Mouse (Mus musculus) midbrain, embryonic 10.5 days (tissue): ENCODE data around the gene Harbi1. TPM values are rescaled to one million over a fixed set of nuclear protein-coding genes. Genes with fewer than 3 reads are reported as not detected.
"Not testable (repeated sequence)": the region's sequence is repeated elsewhere in the genome, so short reads cannot be mapped to it uniquely, and the experiment has no call there.

Experiments used
- DNase-seq: peaks from one replicate; pipeline ENCODE4 v3.0.0-alpha.2; 2017; ENCODE audit warnings: low spot score
- H3K27ac ChIP-seq: fragments of 300-500 bp; sonication (generic); replicated peaks from 2 replicates; pipeline ENCODE4 v1.5.1; 2016; ENCODE audit warnings: mild to moderate bottlenecking
- H3K27me3 ChIP-seq: fragments of 300-500 bp; sonication (generic); 2 replicates; pipeline ENCODE4 v1.6.1; 2016; ENCODE audit warnings: low read depth, mild to moderate bottlenecking; ENCODE audit not compliant: poor library complexity, severe bottlenecking
- H3K36me3 ChIP-seq: fragments of 300-500 bp; sonication (generic); 2 replicates; pipeline ENCODE4 v1.6.1; 2016; ENCODE audit warnings: mild to moderate bottlenecking, moderate library complexity
- H3K4me1 ChIP-seq: fragments of 300-500 bp; sonication (generic); 2 replicates; pipeline ENCODE4 v1.6.1; 2016
- H3K4me3 ChIP-seq: fragments of 300-500 bp; sonication (generic); 2 replicates; pipeline ENCODE4 v1.5.1; 2016; ENCODE audit warnings: mild to moderate bottlenecking, moderate library complexity
- H3K9me3 ChIP-seq: fragments of 300-500 bp; sonication (generic); replicated peaks from 2 replicates; pipeline ENCODE4 v1.6.1; 2016; ENCODE audit warnings: mild to moderate bottlenecking
- WGBS: fragments of 180-500 bp; shearing (Covaris S2); methylation state at CpG from one replicate; pipeline ENCODE4 v1.1.7; 2016; 5-methylcytosine and 5-hydroxymethylcytosine counted together
- polyA plus RNA-seq: library from polyadenylated mRNA; unstranded; fragments of >200 nt; fragmentation: Nextera tagmentation; extraction: Ambion mirVana; gene quantifications from 2 replicates; pipeline ENCODE4 v1.2.1, GENCODE M21; 2016

Gene Harbi1
- polyA plus RNA-seq, 1 experiment from 2014 or later, result 22.5 TPM

GRCm38 (mm10) chr2:91724716-91725115 is 14.1 kb downstream of the Harbi1 start:
- WGBS, result 66% methylated on average over 2 of the region's 2 CpGs
- no peaks in the 10 kb centered on the region for H3K27me3 ChIP-seq
- no peak for DNase-seq

GRCm38 (mm10) chr2:91725476-91725875 is 14.8 kb downstream of the Harbi1 start:
- H3K27ac ChIP-seq, DNase-seq, H3K9me3 ChIP-seq, H3K4me1 ChIP-seq, H3K27me3 ChIP-seq, H3K36me3 ChIP-seq, H3K4me3 ChIP-seq: not testable (repeated sequence)
- WGBS, result 56% methylated on average over 4 of the region's 4 CpGs

More at GRCm38 (mm10) chr2:91724716-91725115, 14.1 kb downstream of the Harbi1 start:
- no peaks in the 10 kb centered on the region for H3K4me1 ChIP-seq
- H3K27ac ChIP-seq, result no peak overlapping the region
- peaks cover 12% of the 10 kb centered on the region for H3K36me3 ChIP-seq
- H3K4me3 ChIP-seq, result no peak overlapping the region
- H3K9me3 ChIP-seq, result no peaks in the 10 kb centered on the region

GRCm38 (mm10) chr2:91727011-91727410 is 16.4 kb downstream of the Harbi1 start:
- no peaks in the 10 kb centered on the region for H3K27me3 ChIP-seq
- peaks cover 10% of the 10 kb centered on the region for H3K4me1 ChIP-seq
- DNase-seq, result no peak
- no peak overlapping the region for H3K27ac ChIP-seq
- H3K4me3 ChIP-seq, result no peak overlapping the region
- WGBS, result 86% methylated on average over 3 of the region's 3 CpGs
- H3K36me3 ChIP-seq, result no peaks in the 10 kb centered on the region
- no peaks in the 10 kb centered on the region for H3K9me3 ChIP-seq

GRCm38 (mm10) chr2:91729571-91729970 is 18.9 kb downstream of the Harbi1 start:
- Histone ChIP-seq H3K4me3 (peak overlapping the region; percentile 93), H3K36me3 (peaks cover 10% of the 10 kb centered on the region), H3K4me1 (peaks cover 10% of the 10 kb centered on the region), H3K27ac (peak overlapping the region; percentile 95), H3K27me3 (no peaks in the 10 kb centered on the region), H3K9me3 (no peaks in the 10 kb centered on the region)
- 22% methylated on average over 4 of the region's 4 CpGs for WGBS
- no peak for DNase-seq

- H3K4me3 ChIP-seq, result peak within 1 kb of the TSS; percentile 93
- H3K9me3 ChIP-seq, result no peaks in the 10 kb centered on the region
- H3K36me3 ChIP-seq, result peaks cover 10% of the 10 kb centered on the region
- H3K27ac ChIP-seq, result peak within 1 kb of the TSS; percentile 95
- WGBS, result under 1% methylated on average over 68 of the region's 68 CpGs
- peaks cover 10% of the 10 kb centered on the region for H3K4me1 ChIP-seq
- no peaks in the 10 kb centered on the region for H3K27me3 ChIP-seq
- peak; percentile 86 for DNase-seq
These were observed 19.5 kb downstream of the Harbi1 start, which contains the start of gene Ambra1 for GRCm38 (mm10) chr2:91729971-91730821. Ambra1 (plus strand) TSS chr2:91730134.

GRCm38 (mm10) chr2:91735221-91735620 is 24.6 kb downstream of the Harbi1 start:
- DNase-seq, result no peak
- 92% methylated on average over 5 of the region's 5 CpGs for WGBS
- Histone ChIP-seq H3K4me1 (peaks cover 10% of the 10 kb centered on the region), H3K27ac (no peak overlapping the region), H3K27me3 (no peaks in the 10 kb centered on the region), H3K36me3 (peaks cover 19% of the 10 kb centered on the region), H3K4me3 (no peak overlapping the region), H3K9me3 (no peaks in the 10 kb centered on the region)

GRCm38 (mm10) chr2:91739586-91739985 is 28.9 kb downstream of the Harbi1 start:
- Histone ChIP-seq H3K4me3 (no peak overlapping the region), H3K36me3 (peaks cover 15% of the 10 kb centered on the region; the same call in 1 of the 2 replicates), H3K9me3 (no peaks in the 10 kb centered on the region), H3K27me3 (no peaks in the 10 kb centered on the region), H3K27ac (no peak overlapping the region), H3K4me1 (no peaks in the 10 kb centered on the region)
- WGBS, result 94% methylated on average over 1 of the region's 1 CpGs
- no peak for DNase-seq

- WGBS, result 89% methylated on average over 5 of the region's 5 CpGs
- Histone ChIP-seq H3K27ac (no peak overlapping the region), H3K9me3 (no peaks in the 10 kb centered on the region), H3K27me3 (no peaks in the 10 kb centered on the region), H3K36me3 (peaks cover 6% of the 10 kb centered on the region; the same call in 1 of the 2 replicates), H3K4me3 (no peak overlapping the region), H3K4me1 (no peaks in the 10 kb centered on the region)
- no peak for DNase-seq
These were observed 34.0 kb downstream of the Harbi1 start for GRCm38 (mm10) chr2:91744686-91745085.

GRCm38 (mm10) chr2:91749811-91750261 is 39.2 kb downstream of the Harbi1 start:
- H3K4me1 ChIP-seq, result no peaks in the 10 kb centered on the region
- 82% methylated on average over 2 of the region's 2 CpGs for WGBS
- no peak overlapping the region for H3K27ac ChIP-seq
- DNase-seq, result no peak
- no peaks in the 10 kb centered on the region for H3K9me3 ChIP-seq
- no peak overlapping the region for H3K4me3 ChIP-seq
- no peaks in the 10 kb centered on the region for H3K36me3 ChIP-seq
- no peaks in the 10 kb centered on the region for H3K27me3 ChIP-seq

Other genes starting within 250 kb of the Harbi1 start
- gene Ckap5, start 184.1 kb upstream of the Harbi1 start, polyA plus RNA-seq, result 148 and 165 TPM in 2 replicates
- gene F2, start 74.4 kb upstream of the Harbi1 start, polyA plus RNA-seq, result 0.14 TPM in 1 of 2 replicates, not detected in the other
- 9.6 and 10.3 TPM in 2 replicates for gene Zfp408, start 61.1 kb upstream of the Harbi1 start, polyA plus RNA-seq
- 75.2 and 82.6 TPM in 2 replicates for gene Arhgap1, start 61.0 kb upstream of the Harbi1 start, polyA plus RNA-seq
- gene Atg13, start 276 bp upstream of the Harbi1 start, polyA plus RNA-seq, result 22.9 and 25.5 TPM in 2 replicates
- gene Ambra1, start 19.3 kb downstream of the Harbi1 start, polyA plus RNA-seq, result 21.2 and 23.1 TPM in 2 replicates
- 0.81 and 1.0 TPM in 2 replicates for gene Chrm4, start 216.4 kb downstream of the Harbi1 start, polyA plus RNA-seq
- gene Mdk, start 221.4 kb downstream of the Harbi1 start, polyA plus RNA-seq, result 1,290 and 1,659 TPM in 2 replicates
- 0.12 and 0.19 TPM in 2 replicates for gene Gm9821, start 234.9 kb downstream of the Harbi1 start, polyA plus RNA-seq